Mouse (Mus musculus) neural tube, embryonic 10.5 days (tissue): ENCODE results near the gene Dctpp1.

ENCODE experiments used
- DNase-seq: peaks from one replicate; pipeline ENCODE4 v3.0.0-alpha.2; 2017; ENCODE audit warnings: low spot score; ENCODE audit errors: extremely low spot score

Dctpp1 gene

DNA sequence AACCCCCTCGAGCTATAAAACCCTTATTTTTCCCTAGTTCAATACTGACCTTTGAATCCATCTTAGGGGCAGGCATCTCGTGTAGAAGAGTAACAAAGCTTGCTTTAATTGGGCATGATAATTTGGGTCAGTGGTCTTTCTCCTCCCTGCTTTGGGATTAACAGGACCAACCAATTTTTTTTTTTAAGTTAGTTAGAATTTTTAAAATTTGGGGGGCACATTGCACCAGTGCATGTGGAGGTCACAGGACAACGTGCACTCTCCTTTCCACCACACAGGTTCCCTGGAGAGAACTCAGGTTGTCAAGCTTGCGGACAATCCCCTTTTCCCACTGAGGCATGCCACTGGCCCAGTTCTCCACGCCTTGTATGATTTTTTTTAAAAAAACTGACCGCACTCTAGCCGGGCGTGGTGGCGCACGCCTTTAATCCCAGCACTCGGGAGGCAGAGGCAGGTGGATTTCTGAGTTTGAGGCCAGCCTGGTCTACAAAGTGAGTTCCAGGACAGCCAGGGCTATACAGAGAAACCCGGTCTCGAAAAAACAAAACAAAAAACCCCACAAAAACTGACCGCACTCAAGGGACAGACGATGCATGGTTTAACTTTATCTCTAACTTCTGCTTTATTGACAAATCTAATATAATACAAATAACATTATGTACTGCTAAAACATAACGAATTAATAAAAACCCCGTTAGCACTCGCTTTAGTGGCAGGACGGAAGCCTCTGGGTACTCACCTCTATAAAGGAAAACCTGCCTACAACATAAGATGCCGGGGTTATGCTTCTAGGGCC, 28.5 kb downstream of the Dctpp1 start:
- no peak for DNase-seq

DNA sequence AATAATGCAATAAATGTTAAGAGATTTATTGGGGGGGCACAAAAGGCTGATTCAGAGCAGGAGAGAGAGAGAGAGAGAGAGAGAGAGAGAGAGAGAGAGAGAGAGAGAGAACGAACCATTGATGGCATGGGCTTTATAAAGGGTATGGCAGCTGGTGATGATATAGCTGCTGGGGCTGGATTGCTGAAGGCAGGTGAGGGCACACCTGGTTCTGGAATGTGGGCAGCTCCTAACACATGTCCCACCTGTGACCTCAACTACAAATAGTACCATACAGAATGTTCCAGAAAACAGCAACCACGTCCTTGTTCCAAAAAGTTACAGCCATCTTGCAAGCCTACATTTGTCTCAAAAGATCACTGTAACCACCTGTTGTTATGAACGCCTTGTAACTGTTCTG, 29.1 kb downstream of the Dctpp1 start:
- no peak for DNase-seq

DNA sequence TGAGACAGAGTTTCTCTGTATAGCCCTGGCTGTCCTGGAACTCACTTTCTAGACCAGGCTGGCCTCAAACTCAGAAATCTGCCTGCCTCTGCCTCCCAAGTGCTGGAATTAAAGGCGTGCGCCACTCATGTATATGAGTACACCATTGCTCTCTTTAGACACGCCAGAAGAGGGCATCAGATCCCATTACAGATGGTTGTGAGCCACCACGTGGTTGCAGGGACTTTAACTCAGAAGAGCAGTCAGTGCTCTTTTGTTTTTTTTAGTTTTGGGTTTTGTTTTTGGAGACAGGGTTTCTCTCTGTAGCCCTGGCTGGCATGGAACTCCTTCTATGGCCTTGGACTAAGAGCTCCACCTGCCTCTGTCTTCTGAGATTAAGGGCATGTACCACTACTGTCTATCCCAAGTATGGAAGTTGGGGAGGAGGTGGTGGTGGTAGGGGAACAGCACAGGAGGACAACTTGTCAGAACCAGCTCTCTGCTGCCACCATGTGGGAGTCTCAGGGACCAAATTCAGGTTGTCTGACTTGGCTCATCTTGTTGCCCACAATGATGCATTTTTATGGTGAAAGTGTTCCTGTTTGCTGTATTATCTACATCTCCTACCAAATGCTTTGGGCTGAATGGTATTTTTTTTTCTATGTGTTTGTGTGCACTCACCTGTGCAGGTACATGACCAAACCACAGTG, 31.8 kb downstream of the Dctpp1 start:
- DNase-seq: peak; percentile 58

DNA sequence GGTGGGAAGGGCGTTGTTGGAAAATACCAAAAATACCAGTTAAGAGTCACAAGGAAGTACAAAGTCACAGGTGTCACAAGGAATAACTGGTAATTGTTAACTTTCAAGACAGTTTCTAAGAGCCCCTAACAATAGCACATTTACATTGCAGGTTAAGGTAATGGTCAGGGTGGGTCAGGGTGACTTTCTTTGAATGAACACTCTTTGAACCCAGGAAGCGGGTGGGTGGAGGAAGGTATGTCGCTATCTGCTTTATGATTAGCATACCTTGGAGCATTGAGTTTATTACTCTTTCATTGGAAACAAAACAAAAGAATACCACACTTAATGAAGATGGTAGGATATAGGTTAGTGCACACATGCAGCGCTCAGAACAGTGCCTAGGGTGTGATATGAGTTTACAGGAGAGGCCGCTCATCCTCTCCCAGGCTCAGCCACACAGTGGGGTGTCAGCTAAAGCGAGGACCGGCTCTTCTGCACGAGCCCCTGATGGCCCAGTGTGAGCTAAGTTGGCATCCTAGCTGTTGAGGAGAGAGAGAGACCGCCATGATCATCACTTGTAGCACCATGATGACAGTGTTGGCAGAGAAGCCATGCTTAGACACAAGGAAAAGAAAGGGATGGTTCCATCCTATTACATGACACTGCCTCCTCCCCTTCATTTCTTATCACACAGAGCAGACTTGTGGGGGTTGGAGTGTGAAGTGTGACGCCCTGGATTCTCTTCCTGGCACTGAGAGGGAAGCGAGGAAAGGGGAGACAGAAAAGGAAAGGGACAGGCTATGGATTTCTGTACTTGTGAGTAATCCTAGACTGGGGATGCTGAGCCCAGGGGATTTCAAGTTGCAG, 35.1 kb downstream of the Dctpp1 start:
- DNase-seq: no peak

DNA sequence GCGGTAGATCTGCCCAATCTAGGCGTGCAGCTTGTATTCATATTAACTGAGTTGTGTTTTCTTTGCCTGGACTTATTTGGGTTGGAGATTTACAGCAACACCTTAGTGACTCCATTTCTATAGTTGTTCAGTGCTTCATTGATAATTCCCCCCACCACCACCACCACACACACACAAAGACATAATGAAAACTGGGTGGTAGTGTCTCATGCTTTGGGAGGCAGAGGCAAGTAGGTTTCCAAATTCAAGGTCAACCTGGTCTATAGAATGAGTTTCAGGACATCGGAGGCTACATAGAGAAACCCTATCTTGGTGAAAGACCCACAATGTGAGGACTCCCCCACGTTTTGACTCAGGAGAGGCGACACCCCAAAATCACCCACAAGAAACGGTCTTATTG, 35.9 kb downstream of the Dctpp1 start:
- DNase-seq: no peak

DNA sequence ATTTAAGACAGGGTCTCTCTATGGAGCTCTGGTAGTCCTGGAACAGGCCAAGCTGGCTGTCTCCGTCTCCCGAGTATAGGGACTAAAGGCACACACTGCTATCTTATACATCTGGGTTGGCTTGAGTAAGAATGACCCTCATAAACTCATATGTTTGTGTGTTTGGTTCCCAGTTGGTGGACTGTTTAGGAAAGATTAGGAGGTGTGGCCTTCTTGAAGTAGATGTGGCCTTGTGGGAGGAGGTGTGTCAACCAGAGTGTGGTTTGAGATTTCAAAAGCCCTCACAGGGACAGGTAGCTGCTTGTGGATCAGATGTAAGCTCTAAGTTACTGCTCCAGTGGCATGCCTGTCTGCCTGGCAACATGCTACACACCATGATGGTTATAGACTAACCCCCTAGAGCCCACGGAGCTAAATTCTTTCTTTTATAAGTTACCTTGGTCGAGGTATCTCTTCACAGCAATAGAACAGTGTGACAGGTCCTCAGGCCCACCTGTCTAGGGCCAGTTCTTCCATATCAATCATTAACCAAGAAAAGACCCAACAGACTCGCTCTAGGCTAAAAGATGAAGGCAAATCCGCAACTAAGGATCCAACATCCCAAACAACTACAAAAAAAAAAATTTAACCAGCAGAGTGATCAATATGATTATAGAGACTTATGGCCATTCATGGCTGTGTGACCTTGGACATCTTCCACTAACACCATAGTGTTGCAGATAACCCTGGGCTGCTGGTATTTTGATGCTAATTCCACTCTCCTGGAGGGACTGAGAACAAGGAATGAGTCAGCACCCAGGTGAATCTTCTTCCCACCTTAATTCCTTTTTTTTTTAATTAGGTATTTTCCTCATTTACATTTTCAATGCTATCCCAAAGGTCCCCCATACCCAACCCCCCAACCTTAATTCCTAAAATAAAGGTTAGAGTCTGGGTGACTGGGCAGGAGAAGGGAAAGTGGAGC, 36.7 kb downstream of the Dctpp1 start:
- no peak for DNase-seq

DNA sequence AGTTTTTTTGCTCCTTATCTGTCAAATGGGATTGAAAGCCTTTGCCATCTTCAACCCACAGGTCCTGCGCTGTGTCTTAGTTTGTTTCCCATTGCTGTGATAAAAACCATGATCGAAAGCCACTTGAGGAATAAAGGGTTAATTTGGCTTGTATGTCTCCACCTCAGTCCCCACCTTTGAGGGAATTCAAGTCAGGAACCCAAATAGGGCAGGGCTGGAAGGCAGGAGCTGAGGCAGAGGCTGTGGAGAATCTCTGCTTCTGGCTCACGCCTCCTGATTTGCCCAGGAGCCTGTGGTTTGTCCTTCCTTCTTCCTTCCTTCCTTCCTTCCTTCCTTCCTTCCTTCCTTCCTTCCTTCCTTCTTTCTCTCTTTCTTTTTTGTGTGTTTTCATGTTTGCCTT, 37.4 kb downstream of the Dctpp1 start:
- DNase-seq: no peak

DNA sequence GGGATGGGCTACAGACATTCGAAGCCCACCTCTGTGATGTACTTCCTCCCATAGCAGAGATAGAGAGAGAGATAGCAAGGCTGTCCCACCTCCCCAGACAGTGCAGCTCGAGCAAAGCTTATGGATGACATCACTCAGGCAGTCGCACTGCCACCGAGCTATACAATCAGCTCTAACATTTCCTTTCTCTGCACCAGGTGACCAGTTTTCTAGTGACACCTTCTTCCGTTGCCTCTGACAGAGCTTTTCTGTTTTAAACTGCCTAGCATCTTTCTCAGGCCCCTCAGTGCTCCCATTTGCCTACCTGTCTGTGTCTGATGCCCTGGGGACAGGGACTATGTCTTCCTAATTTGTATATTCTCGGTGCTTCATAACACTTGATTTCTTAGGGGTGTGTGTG, 40.1 kb downstream of the Dctpp1 start:
- no peak for DNase-seq

DNA sequence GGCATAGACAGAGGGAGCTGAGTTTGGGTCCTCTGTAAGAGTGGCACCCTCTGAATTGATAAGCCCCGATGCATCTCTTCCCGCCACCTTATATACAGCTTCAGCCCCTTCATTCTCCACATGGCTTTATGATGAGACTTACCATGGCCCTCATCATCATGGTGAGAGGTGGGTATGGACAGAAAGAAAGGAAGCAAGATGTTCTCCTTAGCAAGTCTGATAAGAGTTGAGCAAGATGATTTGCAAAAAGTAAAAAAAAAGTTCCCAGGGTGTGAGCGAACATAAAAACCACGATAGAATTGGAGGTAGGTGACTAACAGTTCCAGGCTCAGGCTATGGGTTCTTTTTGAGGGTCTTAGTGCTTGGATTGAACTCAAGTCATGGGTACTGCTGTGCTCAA, 41.8 kb downstream of the Dctpp1 start:
- DNase-seq: no peak

DNA sequence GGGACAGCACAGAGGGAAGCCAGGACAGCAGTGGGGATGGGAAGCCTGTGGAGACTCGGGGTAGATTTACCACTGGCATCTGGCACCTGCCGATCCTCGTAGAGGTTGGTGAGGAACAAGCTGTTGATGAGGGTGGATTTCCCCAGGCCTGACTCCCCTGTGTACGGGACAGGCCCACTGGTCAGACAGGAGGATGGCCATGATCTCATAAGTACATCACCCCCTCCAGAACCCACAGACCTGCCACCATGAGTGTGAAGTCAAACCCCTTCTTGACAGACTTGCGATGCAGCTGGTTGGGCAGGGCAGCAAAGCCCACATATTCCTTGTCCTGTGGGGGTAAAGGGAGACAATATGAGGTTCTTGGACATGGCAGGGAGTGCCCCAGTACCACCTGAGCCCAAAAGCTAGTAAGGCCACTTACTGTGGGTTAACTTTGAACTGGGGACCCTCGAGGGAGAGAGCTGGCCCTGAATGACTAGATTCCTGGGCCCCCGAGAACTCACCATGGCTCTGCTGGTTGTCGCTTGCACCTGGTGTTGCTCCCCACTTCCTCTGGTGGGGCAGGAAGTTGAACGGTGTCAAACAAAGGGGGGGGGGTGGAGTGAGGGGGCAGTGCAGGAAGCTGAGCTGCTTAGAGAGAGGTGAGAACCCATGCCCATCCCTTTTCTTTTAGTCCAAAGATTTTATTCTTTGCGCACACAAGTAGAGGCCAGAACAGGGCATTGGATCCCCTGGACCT, 42.4 kb downstream of the Dctpp1 start:
- no peak for DNase-seq

DNA sequence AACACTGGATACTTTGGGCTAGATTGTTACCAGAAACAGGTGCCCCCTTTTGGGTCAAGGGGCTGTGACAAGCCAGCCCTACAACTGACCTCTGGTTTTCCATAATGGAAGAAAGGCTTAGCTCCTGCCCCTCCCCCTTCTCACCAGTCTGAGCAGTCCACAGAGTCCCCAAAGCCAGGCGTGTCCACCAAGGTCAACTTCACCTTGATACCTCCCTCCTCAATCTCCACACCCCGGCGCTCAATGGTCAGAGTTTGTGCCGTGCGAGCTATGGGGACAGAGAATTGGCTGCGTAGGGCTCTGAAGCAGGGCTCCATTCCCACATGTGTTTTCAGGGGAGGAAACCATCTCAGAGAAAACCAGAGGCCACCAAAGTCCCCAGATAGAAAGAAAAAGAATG, 43.0 kb downstream of the Dctpp1 start:
- DNase-seq: no peak

DNA sequence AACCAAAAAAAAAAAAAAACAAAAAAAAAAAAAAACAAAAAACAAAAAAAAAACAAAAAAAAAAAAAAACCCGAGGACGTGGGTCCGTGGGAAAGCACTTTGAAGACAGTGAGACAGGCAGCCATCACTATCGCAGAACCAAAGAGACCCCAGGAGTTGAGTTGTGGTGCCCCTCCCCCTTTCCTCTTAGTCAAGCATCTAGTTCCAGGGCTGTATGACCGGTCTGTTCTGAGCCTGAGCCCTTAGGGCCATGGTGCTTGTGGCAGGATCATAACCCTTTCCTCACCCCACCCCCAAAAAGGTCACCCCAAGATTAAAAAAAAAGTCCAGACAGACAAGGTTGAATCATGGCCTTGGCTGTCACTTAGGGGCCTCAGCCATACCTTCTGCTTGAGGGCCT, 44.2 kb downstream of the Dctpp1 start:
- DNase-seq: no peak

DNA sequence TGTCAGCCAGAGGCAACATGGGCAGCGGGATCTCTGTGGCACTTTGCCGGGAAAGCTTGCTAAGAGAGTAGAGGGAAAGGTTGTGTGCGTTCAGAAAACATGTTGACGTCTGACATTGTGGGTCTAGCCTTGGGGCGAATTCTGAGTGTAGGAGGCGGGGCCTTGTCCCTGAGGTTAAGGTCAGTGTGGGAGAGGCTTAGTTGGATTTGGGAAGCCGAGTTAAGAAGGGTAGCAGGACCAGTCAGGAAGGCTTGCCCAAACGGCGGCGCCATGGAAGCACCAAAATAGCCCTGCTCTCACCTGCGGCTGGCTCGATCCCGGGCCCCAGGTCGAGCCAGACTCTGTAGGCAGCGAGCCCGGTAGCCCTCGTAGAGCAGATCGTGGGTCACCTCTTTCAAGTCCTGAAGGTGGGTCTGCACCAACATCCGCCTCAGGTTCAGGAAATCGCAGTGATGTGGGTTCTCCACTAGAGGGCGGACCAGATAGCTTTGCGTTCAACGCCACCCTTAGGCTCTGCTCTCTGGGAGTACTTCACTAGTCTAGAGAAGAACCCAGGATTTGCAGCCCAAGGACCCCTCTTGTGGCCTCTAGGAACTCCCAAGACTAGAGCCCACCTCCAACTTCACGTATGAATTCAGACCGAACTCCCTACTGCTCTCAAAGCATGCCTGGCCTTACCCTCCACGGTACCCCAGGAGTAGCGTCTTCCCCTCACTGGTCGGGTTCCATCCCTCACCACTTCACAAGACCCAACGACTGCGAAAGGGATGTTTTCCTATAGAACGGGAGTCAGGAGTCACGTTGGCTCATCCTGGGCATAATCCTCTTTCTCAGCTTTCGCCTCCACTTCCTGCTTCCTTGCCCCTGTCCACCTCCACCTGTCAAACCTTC, 45.3 kb downstream of the Dctpp1 start:
- DNase-seq: peak; percentile 68

DNA sequence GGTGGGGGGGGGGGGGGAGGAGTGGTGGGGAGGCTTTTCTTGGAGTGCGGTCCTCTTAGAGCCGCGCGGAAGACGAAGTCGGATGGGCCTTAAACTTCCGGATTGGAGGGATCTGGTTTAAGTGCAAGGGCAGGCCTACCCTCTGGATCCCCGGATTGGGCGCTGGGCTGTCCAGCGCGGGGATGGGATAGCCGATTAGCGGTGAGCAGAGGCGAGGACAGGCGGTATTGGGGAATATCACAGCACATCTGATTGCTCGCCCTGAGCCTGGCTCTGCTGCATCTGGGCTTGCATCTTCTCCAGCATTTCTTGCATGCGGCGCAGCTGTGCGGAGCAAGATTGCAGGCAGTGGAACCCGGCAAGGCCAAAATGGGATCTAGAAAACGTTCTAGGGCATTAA, 46.0 kb downstream of the Dctpp1 start:
- DNase-seq: peak; percentile 27

DNA sequence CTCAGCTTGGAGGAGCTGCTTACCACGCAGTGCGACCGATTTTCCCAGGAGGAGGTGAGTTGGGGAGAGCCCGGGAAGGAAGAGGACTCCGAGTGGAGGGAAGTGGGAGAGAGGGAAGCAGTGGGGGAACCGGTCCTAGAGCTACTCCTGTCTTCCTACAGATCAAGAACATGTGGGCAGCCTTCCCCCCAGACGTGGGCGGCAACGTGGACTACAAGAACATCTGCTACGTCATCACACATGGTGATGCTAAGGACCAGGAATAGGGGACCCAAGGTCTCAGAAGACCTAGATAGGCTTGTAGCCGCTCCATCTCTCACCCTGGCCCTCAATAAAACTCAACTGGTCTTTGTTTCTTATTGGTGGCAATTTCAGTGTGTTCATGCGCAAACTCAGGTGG, 46.6 kb downstream of the Dctpp1 start:
- DNase-seq: no peak

DNA sequence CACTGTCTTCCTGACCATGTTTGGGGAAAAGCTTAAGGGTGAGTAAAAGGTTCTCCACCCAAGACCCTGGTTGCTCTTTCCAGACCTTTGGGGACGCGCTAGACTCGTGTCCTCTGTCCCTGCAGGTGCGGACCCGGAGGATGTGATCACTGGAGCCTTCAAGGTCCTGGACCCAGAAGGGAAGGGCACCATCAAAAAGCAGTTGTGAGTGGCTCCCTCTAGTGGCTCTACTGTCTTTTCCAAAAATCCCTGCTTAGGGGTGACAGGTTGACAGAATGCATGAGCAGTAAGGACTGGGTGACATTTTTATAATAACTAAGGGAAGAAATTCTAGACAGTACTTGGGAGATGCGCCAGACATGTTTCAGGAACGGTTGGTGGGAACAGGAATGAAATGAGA, 47.0 kb downstream of the Dctpp1 start:
- DNase-seq: no peak

DNA sequence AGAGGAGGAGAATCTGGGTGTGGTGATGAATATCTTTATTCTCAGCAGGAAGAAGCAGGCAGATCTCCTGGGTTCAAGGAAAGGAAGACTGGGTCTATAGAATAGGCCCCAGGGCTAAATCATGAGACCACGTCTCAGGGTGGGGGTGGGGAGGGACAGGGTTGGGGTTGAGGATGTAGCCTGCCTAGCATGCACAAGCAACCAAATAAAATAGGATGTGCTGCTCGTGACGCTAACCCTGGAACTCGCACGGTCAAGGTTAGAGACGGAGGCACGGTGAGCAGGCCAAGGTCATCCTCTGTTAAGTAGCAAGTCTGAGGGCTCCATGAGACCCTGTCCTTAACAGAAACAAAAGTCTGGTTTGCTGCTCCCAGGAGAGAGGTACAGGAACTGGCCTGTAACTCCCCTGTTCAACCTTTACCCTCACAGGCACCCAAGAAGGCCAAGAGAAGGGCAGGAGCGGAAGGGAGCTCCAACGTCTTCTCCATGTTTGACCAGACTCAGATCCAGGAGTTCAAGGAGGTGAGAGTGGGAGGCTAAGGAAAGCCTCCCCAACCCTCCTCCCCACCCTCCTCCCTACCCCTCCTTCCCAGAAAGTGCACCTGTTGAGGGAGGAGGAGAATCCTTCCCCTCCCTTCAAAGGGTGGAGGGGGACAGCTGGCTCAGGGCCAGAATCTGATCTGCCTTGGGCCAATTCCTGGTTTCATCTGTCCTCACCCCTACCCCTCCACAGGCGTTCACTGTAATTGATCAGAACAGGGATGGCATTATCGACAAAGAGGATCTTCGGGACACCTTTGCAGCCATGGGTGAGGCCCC, 47.9 kb downstream of the Dctpp1 start:
- no peak for DNase-seq

DNA sequence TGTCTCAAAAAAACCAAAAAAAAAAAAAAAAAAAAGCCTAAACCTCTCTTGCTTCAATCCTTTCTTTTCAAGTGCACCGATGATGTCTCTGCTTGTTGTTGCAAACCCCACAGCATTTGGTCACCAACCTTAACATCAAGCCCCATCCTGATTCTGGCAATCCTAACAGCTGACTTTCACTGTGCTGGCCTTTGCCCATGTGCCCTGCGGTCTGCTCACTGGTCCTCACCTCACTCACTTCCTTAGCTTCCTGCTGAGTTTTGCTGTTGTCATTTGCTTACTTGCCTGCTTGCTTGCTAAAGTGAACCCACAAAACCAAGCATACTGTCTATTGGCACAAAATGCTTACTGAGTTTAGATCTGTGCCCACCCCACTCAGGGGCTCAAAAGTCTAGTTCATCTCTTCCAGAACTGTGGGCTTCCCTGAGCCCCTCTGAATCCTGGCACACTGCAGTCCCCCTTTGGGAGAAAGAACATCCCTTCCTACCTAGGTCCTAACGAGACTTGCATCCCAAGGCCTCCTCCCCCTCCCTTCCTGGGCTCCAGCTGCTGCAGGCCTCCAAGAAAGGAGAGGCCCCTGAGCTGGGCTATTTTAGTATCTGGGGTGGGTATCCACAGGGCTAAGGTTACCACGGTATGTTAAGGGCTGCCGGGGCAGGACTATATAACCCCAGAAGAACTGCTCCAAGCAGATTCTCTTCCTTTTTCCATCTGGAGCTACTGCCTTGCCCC, 49.3 kb downstream of the Dctpp1 start:
- no peak for DNase-seq
